Mouse (Mus musculus): ENCODE measurements around the gene Onecut3. TPM values are rescaled to one million over a fixed set of nuclear protein-coding genes. Genes with fewer than 3 reads are reported as not detected.
A peak's percentile ranks its signal among the peaks of the same experiment; 100 is the strongest.

The Onecut3 gene
- total RNA-seq, 2 experiments from 2014 or later = not detected

DNA sequence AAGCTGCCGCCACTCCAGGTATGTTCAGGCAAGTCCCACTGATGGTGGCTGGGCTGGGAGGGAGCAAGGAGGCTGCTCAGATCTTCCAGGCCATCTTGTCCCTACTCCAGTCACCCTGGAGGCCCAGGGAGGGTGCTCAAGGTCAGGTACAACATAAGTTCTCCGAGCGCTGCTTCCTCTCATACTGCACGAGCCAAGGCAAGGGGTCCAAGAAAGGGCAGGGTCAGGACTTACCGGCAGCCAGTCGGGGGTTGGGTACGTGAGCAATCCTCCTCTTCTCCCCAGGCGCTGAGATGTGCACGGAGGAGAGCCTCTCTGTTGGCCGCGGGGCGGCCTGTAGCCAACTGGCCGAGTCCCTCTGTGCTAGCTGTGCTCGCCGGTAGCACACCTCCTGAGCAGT, 52.9 kb downstream of the Onecut3 start:
- intact Hi-C loops (cut with DNase I) = no loop called here
- DNase-seq = no peak

DNA sequence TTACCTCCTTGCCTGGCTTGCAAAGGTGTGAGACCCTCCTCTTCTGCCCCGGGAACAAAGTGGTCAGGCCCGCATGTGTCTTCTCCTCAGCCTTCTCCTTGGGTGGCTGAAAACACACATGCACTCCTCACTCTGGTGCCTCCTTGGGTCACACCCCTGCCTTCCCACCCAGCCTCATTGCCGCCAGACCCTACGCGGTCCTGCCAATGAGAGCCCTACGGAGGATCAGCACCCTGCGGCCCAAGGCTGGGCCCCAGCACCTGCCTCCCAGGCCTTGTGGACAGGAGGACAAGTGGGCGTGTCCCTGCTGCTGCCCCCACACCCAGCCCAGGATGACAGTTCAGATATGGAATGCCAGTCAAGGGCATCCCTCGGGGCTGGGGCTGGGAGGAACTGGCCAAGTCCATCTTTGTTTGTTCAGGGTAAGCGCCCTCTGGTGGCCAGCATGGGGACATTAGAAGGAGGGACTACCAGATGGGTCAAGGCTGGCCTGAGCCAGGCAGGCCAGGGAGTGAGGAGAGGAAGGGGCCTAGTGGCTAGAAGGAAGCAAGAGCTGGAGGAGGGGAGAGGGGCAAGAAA, 53.9 kb downstream of the Onecut3 start:
- DNase-seq = peak; percentile 64 to 69
- intact Hi-C loops (cut with DNase I) = no loop called here

DNA sequence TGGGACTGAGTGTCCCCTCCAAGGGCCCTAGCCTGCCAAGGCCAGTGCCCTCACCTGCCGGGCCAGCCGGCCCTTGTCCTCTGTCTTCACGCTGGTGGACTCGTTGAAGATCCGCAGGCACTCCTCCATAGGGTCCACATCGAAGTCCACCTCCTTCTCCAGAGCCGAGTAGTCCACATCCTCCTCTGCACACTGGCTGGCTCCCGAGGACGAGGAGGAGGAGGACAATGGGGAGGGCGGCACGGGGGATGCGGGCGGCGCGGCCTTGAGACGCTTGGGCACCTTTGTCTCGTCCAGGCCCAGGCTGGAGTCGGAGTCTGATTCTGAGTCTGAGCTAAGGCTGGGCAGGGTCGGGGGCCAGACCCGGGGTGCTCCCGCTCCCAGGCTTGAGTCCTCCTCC, 54.6 kb downstream of the Onecut3 start:
- intact Hi-C loops (cut with DNase I) = no loop called here
- no peak for DNase-seq

DNA sequence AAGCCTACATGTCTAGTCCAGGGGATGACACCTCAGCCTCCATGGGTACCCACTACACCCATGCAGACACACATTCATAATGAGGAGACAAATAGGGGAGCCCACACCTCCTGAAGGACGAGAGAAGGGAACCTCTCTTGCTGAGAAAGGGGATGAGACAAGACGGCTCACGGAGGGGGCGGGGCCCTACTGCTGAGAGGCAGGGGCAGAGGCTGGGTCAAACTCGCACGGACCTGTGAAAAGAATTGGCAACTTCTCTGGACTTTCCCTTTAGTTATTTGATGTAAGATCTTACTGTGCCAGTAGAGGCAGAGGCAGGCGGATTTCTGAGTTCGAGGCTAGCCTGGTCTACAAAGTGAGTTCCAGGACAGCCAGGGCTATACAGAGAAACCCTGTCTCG, 57.7 kb downstream of the Onecut3 start:
- intact Hi-C loops (cut with DNase I) = loop anchor here (5.0 kb wide), 1 partner anchor 175 kb away; no protein-coding TSS in a partner anchor
- DNase-seq = no peak

DNA sequence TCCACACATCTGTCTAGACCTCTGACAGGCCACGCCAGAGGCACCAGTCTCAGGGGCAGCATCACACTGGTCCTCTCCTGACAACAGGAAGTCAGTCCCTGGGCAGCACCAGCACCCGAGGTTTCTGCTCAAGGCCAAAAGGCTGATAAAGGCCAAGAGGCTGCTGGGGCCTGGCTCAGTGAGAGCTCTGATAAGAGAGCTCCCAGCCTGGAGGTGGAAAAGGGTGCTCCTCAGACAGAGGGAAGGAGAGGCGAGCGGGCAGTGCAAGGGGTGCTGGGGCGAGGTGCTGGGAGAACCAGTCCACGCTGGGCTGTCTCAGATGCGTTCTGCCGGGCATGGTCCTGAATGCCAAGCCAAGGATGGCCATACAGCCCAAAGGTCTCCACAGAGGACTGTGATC, 58.9 kb downstream of the Onecut3 start:
- intact Hi-C loops (cut with DNase I) = loop anchor here (5.0 kb wide), 1 partner anchor 176 kb away; no protein-coding TSS in a partner anchor
- DNase-seq = no peak

DNA sequence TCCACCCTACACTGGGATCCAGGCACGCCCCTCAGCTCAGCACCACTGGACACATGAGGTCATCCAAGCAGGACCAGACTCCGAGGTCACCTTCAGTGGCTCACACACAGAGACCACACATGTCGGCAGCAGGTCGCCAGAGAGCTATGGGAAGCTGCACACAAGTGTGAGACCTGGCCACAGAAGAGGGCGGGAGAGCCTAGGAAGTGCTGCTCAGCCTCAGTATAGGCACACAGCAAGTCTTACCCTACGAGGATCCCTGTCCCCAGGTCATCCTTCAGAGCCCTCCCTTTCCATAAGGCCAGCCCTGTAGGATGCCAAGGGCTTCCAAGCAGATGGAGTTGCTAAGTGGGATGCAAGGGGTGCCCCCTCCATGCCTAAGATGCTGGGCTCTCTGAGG, 59.4 kb downstream of the Onecut3 start:
- DNase-seq = no peak
- intact Hi-C loops (cut with DNase I) = loop anchor here (5.0 kb wide), 1 partner anchor 177 kb away; no protein-coding TSS in a partner anchor

DNA sequence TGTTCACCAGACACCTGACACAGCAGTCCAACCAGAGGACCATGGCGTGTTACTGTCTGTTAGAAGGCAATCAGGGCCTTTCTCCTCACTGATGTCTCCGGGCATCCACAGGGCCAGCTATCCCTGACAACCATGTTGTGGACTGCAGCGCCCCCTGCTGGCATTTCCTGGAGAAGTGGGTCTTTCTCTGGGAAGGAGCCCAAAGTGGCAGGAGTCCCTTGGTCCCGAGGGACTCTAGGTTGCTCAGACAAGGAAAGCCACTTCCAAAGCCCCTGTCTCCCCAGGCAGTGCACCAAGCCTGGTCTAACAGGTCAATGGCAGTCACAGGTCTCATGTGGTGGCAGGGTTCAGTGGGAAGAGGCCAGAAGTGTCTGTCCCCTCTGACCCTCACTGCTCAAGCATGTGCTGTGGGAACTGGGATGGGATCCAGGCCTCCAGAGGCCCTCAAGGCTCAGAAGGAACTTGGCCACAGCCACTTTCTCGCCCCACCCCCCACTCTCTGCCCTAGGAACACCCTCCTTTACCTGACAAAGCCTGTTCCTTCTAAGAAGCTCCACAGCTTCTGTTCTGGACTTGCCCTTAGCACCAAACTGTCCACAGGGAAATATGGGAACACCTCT, 62.8 kb downstream of the Onecut3 start:
- intact Hi-C loops (cut with DNase I) = loop anchor here (2.0 kb wide), 1 partner anchor 49 kb away; no protein-coding TSS in a partner anchor
- peak; percentile 78 to 83 for DNase-seq

DNA sequence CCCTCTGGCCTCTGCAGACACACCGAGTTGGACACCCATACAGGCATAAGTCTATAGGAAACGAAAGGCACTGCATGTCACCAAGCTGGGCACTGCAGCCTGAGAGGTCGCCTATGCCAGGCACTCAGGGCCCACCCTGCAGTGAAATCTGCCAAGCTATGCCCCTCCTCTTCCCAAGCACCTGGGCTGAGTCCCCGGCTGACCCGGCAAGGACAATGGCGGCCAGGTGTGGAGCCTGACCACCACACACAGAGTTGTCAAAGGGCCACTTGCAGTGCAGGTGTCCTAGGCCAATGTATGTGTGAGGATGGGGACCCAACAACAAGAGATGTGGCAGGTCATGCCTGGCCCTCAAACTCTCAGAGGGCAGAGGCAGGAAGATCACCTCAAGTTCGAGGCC, 64.8 kb downstream of the Onecut3 start:
- intact Hi-C loops (cut with DNase I) = no loop called here
- DNase-seq = no peak

DNA sequence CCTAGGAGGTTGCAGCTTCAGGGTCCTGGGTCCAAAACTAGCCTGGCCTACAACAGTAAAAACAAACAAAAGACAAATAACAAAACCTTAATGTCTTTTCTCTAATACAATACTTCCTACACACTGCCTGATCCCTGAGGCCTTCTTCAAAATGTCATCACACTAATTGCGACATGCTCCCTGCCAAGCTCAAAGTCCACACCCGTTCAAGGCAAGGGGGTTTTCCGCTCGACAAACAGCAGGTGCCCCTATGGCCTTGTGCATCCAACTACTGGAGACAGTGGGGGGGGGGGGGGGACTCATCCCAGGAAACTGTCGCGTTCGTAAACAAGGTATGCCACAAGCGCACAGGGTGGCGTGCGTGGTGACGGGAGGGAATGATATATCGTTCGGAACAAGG, 66.0 kb downstream of the Onecut3 start:
- no peak for DNase-seq
- intact Hi-C loops (cut with DNase I) = no loop called here

DNA sequence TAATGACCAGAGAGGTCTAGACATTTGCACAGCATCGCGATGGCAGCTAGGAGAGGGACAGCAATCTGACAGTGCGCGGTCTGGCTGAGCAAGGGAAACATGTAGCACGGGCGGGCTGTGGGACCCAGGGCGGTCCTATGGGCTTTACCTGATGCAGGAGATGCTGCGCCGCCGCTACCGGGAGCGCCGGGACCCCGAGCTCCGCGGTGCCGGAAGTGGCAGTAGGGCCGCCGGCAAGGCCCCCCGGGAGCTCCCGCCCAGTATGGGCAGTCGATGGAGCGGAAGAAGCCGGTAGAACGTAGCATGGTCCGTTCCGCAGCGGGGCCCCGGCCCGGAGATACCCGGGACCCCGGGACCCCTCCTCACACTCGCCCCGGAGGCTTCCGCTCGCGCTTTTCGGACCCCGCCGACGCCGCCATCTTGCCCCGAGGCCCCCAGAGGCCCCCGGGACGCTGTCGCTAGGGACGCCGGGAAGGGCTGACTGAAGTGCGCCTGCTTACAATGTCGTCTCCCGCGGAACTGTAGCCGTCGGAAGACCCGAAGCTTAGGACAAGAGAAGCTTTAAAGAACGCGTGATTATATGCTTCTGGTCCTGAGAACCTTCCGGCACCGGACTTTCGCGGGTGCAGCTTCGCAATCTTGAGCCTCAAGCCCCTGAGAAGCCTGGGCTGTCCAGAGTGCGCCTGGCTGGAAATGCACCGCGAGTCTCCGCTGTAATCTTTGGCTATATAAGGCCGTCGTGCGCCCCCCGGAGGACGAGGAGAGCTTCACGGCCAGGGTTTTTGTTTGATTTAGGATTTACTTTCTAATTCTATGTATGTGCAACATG, 66.7 kb downstream of the Onecut3 start, which contains the start of gene Rexo1:
TSS of gene Rexo1 (minus strand) at position 445 of the 829 bp plus-strand sequence.
- DNase-seq = peak; percentile 93 to 96
- intact Hi-C loops (cut with DNase I) = no loop called here

DNA sequence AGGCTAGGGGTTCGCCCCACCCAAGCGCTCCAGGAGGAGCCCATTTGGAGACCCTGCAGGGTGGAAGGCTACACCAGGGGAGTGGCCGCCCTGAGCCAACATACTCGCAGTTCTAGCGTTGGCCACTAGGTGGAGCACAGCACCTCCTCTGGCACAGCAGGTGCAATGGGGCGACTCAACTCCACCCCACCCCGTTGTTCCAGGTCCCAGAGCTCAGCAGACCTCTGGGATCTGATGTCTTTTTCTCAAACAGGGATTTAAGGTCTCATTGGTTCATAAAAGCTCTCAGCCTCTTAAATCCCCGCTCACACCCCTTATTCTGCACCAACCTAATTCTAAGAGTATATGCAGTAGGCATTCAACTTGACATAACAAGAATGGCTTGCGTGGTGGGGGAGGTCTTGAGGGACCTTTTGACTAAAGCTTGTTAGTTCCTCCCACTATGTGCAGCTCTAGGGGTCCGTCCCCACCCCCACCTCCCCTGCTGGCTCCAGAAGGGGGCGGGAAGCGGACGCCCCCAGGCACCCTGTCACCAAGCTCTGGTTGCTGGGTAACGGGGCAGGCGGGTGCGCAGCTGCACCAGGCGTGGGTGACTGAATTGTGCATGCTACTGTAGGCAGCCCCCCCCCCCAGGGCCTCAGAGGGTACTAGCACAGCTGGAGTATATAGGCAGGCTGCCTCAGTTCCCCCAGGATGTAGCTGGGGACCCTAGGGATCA, 71.9 kb downstream of the Onecut3 start:
- intact Hi-C loops (cut with DNase I) = loop anchor here (1.0 kb wide), 1 partner anchor 122 kb away; no protein-coding TSS in a partner anchor
- DNase-seq = peak; percentile 87 to 93

Other genes with a start within 250 kb of the Onecut3 start
- 100 to 1,000 TPM; 962 to 997 TPM for gene Ndufs7, start 245.7 kb upstream of the Onecut3 start, total RNA-seq (2021)
- gene Gamt, start 233.8 kb upstream of the Onecut3 start, total RNA-seq (2021) = 10 to 100 TPM in 1 of 2 experiments, 1 to 10 TPM in 1; 8.9 to 12.0 TPM
- 10 to 100 TPM; 57.7 to 58.5 TPM for gene Dazap1, start 233.3 kb upstream of the Onecut3 start, total RNA-seq (2021)
- gene Rps15, start 202.4 kb upstream of the Onecut3 start, total RNA-seq (2021) = 100 to 1,000 TPM; 748 to 777 TPM
- gene Apc2, start 198.9 kb upstream of the Onecut3 start, total RNA-seq (2021) = 1 to 10 TPM; 2.1 to 3.7 TPM
- 10 to 100 TPM; 13.8 to 15.1 TPM for gene 2310011J03Rik, start 174.3 kb upstream of the Onecut3 start, total RNA-seq (2021)
- gene Pcsk4, start 165.3 kb upstream of the Onecut3 start, total RNA-seq (2021) = 1 to 10 TPM; 2.2 to 2.9 TPM
- gene Reep6, start 164.9 kb upstream of the Onecut3 start, total RNA-seq (2021) = 1 to 10 TPM; 2.7 TPM
- gene Adamtsl5, start 146.4 kb upstream of the Onecut3 start, total RNA-seq (2021) = 10 to 100 TPM; 75.9 to 83.8 TPM
- under 1 TPM; 0.49 to 0.64 TPM for gene Plk5, start 138.4 kb upstream of the Onecut3 start, total RNA-seq (2021)
- gene Mex3d, start 107.2 kb upstream of the Onecut3 start, total RNA-seq (2021) = 1 to 10 TPM; 8.1 to 8.6 TPM
- gene Mbd3, start 95.3 kb upstream of the Onecut3 start, total RNA-seq (2021) = 10 to 100 TPM; 82.1 to 82.2 TPM
- gene Uqcr11, start 88.0 kb upstream of the Onecut3 start, total RNA-seq (2021) = 1,000 to 10,000 TPM; 1,920 to 2,020 TPM
- 10 to 100 TPM; 17.9 to 20.9 TPM for gene Tcf3, start 61.2 kb upstream of the Onecut3 start, total RNA-seq (2021)
- gene Atp8b3, start 44.3 kb downstream of the Onecut3 start, total RNA-seq (2021) = not detected
- gene Rexo1, start 66.7 kb downstream of the Onecut3 start, total RNA-seq (2021) = 10 to 100 TPM; 12.3 to 13.7 TPM
- 1 to 10 TPM; 3.6 to 4.5 TPM for gene Klf16, start 82.5 kb downstream of the Onecut3 start, total RNA-seq (2021)
- 10 to 100 TPM; 48.3 to 51.2 TPM for gene Abhd17a, start 95.5 kb downstream of the Onecut3 start, total RNA-seq (2021)
- 10 to 100 TPM; 19.7 to 22.1 TPM for gene Scamp4, start 108.0 kb downstream of the Onecut3 start, total RNA-seq (2021)
- gene Adat3, start 108.0 kb downstream of the Onecut3 start, total RNA-seq (2021) = 1 to 10 TPM in 1 of 2 experiments, under 1 TPM in 1; 0.49 to 1.4 TPM
- gene Gm49322, start 111.2 kb downstream of the Onecut3 start, total RNA-seq (2021) = under 1 TPM; 0.41 to 0.58 TPM
- gene Csnk1g2, start 128.0 kb downstream of the Onecut3 start, total RNA-seq (2021) = 100 to 1,000 TPM; 111 to 119 TPM
- gene Btbd2, start 162.2 kb downstream of the Onecut3 start, total RNA-seq (2021) = 10 to 100 TPM; 45.5 to 46.8 TPM
- gene Mknk2, start 183.3 kb downstream of the Onecut3 start, total RNA-seq (2021) = 100 to 1,000 TPM; 223 to 233 TPM
- gene Mob3a, start 207.1 kb downstream of the Onecut3 start, total RNA-seq (2021) = 1 to 10 TPM; 5.3 to 6.7 TPM
- 1 to 10 TPM; 2.5 to 2.9 TPM for gene Izumo4, start 207.3 kb downstream of the Onecut3 start, total RNA-seq (2021)
- gene Ap3d1, start 247.4 kb downstream of the Onecut3 start, total RNA-seq (2021) = 10 to 100 TPM; 35.1 to 43.5 TPM